Mouse (Mus musculus) embryonic facial prominence, embryonic 13.5 days (tissue): ENCODE data around the gene Syngr1. TPM values are rescaled to one million over a fixed set of nuclear protein-coding genes. Genes with fewer than 3 reads are reported as not detected.

Source experiments
- ATAC-seq: fragments of 200-750 bp; cut with Nextera tagmentation; 2 replicates; pipeline ENCODE4 v1.8.0; 2017; ENCODE audit warnings: low read depth; ENCODE audit not compliant: insufficient number of reproducible peaks, insufficient read depth, low FRiP score, low TSS enrichment
- H3K27ac ChIP-seq: fragments of 300-500 bp; sonication (generic); 2 replicates; pipeline ENCODE4 v1.5.1; 2015; ENCODE audit warnings: moderate library complexity, mild to moderate bottlenecking, inconsistent platforms
- H3K27me3 ChIP-seq: fragments of 300-500 bp; sonication (generic); 2 replicates; pipeline ENCODE4 v1.6.1; 2015; ENCODE audit warnings: mild to moderate bottlenecking, inconsistent platforms
- H3K36me3 ChIP-seq: fragments of 300-500 bp; sonication (generic); 2 replicates; pipeline ENCODE4 v1.6.1; 2015; ENCODE audit warnings: mild to moderate bottlenecking, inconsistent platforms
- H3K4me1 ChIP-seq: fragments of 300-500 bp; sonication (generic); 2 replicates; pipeline ENCODE4 v1.6.1; 2015; ENCODE audit warnings: inconsistent platforms
- H3K4me2 ChIP-seq: fragments of 300-500 bp; sonication (generic); 2 replicates; pipeline ENCODE4 v1.6.1; 2015; ENCODE audit warnings: moderate library complexity, mild to moderate bottlenecking, inconsistent platforms
- H3K4me3 ChIP-seq: fragments of 300-500 bp; sonication (generic); 2 replicates; pipeline ENCODE4 v1.5.1; 2015; ENCODE audit warnings: mild to moderate bottlenecking, inconsistent platforms
- H3K9ac ChIP-seq: fragments of 300-500 bp; sonication (generic); 2 replicates; pipeline ENCODE4 v1.6.1; 2015; ENCODE audit warnings: mild to moderate bottlenecking, inconsistent platforms
- H3K9me3 ChIP-seq: fragments of 300-500 bp; sonication (generic); 2 replicates; pipeline ENCODE4 v1.6.1; 2016; ENCODE audit warnings: inconsistent platforms
- WGBS: fragments of 180-500 bp; shearing (Covaris S2); methylation state at CpG from one replicate; pipeline ENCODE4 v1.1.7; 2015; ENCODE audit warnings: mixed read lengths; 5-methylcytosine and 5-hydroxymethylcytosine counted together
- polyA plus RNA-seq: library from polyadenylated mRNA; unstranded; fragments of >200 nt; fragmentation: Nextera tagmentation; extraction: Ambion mirVana; gene quantifications from 2 replicates; pipeline ENCODE4 v1.2.1, GENCODE M21; 2015

The Syngr1 gene
- polyA plus RNA-seq, 1 experiment from 2014 or later, result 8.7 TPM

DNA sequence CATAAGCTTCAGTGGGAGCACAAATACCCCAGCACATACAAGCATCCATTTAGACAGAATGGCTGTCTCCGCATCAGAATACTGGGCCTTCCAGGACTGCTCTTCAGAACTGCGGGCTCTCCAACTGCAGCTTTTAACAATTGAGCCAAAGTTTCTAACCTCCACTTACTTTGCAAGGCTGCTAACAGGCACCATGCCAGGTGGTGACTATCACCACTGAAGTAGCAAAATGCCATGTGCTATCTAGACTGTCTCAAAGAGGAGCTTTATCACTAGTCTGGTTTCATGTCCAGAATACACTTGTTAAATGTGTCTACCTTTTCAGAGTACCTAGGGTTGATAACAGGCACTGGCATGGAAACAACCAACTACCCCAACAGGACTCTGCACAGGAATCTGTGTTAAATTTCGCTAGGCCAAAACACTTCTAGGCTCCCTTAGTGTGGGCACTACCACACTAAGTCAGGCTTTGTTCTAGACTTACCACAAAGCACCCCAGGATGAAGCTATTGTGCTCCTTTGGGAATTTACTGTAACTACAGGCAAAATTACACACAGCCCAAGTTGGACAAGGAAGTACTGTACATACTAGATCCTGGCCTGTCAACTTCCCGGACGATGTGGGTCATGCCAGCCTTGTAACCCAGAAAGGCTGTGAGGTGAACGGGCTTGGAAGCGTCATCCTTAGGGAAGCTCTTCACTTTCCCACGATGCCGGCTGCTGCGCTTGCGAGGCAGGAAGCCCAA is 9.2 kb upstream of the Syngr1 start:
- peaks cover 26% of the 10 kb centered on the region for H3K4me1 ChIP-seq
- peaks cover 51% of the 10 kb centered on the region for H3K36me3 ChIP-seq

DNA sequence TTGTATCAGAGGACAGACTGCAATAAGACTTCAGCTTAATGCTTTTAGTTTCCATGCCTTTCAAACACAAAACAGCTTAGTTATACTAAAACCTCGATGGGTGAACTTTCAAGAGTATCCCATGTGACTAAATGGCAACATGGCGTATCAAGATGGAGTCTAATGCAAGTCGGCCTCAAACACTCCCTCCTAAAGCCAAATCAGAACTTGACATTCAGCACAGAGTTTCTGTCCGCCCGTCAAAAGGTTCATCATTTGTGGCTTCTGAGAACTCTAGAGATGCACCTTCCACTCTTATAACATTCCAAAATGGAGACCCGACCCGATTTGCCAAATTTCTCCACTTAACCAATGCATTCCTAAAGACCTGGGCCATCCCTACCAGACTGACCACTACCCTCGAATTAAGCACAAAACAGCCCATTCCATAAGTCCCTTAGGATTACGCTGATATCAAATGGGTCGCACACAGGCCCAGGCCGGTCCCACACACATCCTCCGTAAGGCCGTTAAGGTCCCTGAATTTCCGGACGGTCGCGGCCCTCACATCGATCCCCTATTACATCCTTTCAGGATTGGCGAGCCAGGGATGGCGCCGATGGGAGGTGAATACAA is 8.4 kb upstream of the Syngr1 start:
- H3K4me2 ChIP-seq, result peak overlapping the region; percentile 86
- ATAC-seq, result peak; percentile 53
- peaks cover 26% of the 10 kb centered on the region for H3K4me1 ChIP-seq
- no peaks in the 10 kb centered on the region for H3K27me3 ChIP-seq
- WGBS, result under 1% methylated on average over 21 of the region's 21 CpGs
- H3K36me3 ChIP-seq, result peaks cover 44% of the 10 kb centered on the region
- no peaks in the 10 kb centered on the region for H3K9me3 ChIP-seq
- peak overlapping the region; percentile 89 for H3K4me3 ChIP-seq
- peak overlapping the region; percentile 99 for H3K9ac ChIP-seq
- H3K27ac ChIP-seq, result peak overlapping the region; percentile 92

More for the DNA sequence above, 9.2 kb upstream of the Syngr1 start:
- peak overlapping the region; percentile 99 for H3K9ac ChIP-seq
- peak overlapping the region; percentile 92 for H3K27ac ChIP-seq
- H3K4me2 ChIP-seq, result peak overlapping the region; percentile 86
- H3K9me3 ChIP-seq, result no peaks in the 10 kb centered on the region
- WGBS, result 7% methylated on average over 11 of the region's 11 CpGs
- ATAC-seq, result no peak
- H3K27me3 ChIP-seq, result no peaks in the 10 kb centered on the region
- H3K4me3 ChIP-seq, result peak overlapping the region; percentile 89

DNA sequence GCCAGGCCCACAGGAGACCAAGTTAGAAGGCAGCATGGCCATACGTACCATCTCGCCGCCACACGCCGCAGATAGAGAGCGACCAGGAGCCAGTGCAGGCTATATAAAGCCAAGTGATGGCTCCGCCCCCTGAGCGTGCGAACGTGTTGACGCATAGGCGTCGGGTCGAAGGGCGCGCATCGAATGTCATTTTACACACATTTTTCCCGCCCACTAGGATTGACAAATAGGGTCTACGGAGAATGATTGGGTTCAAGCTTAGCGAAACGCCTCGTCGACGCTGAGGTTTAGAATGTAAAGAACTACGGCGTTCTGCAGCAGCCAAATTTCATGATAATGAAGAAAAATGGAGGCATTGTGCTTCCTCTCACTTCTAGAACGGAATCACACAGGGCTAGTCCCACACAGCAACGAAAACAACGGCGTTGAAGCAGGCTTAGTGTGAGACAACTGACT is 7.8 kb upstream of the Syngr1 start:
- ATAC-seq, result peak; percentile 92
- WGBS, result under 1% methylated on average over 30 of the region's 30 CpGs
- peaks cover 26% of the 10 kb centered on the region for H3K4me1 ChIP-seq
- no peaks in the 10 kb centered on the region for H3K9me3 ChIP-seq
- H3K9ac ChIP-seq, result peak overlapping the region; percentile 99
- H3K4me2 ChIP-seq, result peak overlapping the region; percentile 86
- H3K27me3 ChIP-seq, result no peaks in the 10 kb centered on the region
- peak overlapping the region; percentile 95 for H3K27ac ChIP-seq
- peak overlapping the region; percentile 89 for H3K4me3 ChIP-seq
- H3K36me3 ChIP-seq, result peaks cover 39% of the 10 kb centered on the region

DNA sequence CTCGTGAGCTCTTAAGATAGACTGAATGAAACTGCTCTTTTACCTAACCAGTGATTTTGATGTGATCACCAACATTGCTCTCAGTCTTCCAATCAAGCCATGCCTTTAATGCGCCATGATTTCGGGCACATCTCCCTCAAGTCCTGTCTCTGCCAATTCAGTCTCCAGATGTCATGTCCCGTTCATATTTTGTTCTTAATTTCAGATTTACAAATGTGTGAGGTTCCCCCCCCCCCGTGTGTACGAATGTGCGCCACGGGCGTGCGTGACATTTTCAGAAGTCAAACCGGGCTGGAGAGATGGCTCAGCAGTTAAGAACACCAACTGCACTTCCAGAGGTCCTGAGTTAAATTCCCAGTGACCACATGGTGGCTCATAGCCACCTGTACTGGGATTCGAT is 7.4 kb upstream of the Syngr1 start:
- 2% methylated on average over 12 of the region's 12 CpGs for WGBS
- no peak for ATAC-seq
- H3K4me2 ChIP-seq, result peak overlapping the region; percentile 86

DNA sequence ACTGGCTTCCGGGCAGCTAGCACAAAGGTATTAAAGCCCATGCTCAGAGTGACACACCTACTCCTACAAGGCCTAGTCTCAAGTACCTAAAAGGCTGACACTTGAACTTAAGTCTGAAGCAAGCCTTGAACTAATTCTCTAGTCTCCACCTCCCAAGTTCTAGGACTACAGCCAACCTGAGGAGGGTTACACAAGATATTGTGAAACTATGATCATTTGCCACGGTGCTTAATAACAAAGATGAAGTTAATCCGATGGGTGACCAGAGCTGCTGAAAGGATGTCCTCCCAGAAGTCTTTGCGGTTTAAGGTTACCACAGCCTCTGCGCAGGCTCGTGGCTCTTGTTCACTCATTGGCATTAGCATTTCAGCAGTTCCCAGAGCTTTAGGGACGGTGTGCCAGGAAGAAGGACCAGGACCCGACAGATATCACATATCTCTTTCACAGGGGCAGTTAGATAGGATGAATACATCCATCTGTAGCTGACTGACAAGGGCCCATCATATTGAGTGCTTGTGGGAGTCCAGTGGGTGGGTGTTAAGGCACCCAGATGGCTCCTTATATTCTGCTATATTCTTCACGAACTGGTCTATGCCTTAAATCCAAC is 3.6 kb upstream of the Syngr1 start:
- no peak for ATAC-seq

More for the DNA sequence above, 7.4 kb upstream of the Syngr1 start:
- Histone ChIP-seq H3K27ac (peak overlapping the region; percentile 95), H3K4me3 (peak overlapping the region; percentile 89), H3K4me1 (peaks cover 26% of the 10 kb centered on the region), H3K9me3 (no peaks in the 10 kb centered on the region), H3K36me3 (peaks cover 34% of the 10 kb centered on the region), H3K27me3 (no peaks in the 10 kb centered on the region), H3K9ac (peak overlapping the region; percentile 99)

DNA sequence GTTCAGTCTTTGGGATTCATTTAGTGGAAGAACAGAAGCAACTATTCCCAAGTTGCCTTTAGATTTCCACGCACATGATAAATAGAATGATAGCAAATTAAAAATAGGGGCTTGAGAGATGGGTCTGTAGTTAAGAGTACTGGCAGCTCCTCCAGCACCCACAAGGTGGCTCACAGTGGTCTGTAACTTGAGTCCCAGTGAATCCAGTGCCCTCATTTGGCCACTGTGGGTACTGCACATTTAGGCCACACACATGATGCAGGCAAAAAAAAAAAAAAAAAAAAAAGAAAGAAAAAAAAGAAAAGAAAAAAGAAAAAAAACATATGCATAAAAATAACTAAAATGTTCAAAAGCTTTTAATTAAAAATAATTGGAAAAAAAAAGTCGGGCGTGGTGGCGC is 2.5 kb upstream of the Syngr1 start:
- Histone ChIP-seq H3K9ac (no peak overlapping the region), H3K27me3 (peaks cover 46% of the 10 kb centered on the region), H3K4me1 (peaks cover 16% of the 10 kb centered on the region), H3K36me3 (no peaks in the 10 kb centered on the region), H3K4me3 (no peak overlapping the region), H3K9me3 (no peaks in the 10 kb centered on the region), H3K4me2 (no peak overlapping the region), H3K27ac (no peak overlapping the region)
- ATAC-seq, result no peak
- WGBS, result 30% methylated on average over 4 of the region's 4 CpGs

More for the DNA sequence above, 3.6 kb upstream of the Syngr1 start:
- H3K27me3 ChIP-seq, result peaks cover 35% of the 10 kb centered on the region
- H3K4me2 ChIP-seq, result no peak overlapping the region
- no peaks in the 10 kb centered on the region for H3K9me3 ChIP-seq
- WGBS, result 80% methylated on average over 9 of the region's 9 CpGs
- H3K27ac ChIP-seq, result no peak overlapping the region
- H3K4me1 ChIP-seq, result peaks cover 16% of the 10 kb centered on the region
- no peak overlapping the region for H3K9ac ChIP-seq
- no peaks in the 10 kb centered on the region for H3K36me3 ChIP-seq
- H3K4me3 ChIP-seq, result no peak overlapping the region

DNA sequence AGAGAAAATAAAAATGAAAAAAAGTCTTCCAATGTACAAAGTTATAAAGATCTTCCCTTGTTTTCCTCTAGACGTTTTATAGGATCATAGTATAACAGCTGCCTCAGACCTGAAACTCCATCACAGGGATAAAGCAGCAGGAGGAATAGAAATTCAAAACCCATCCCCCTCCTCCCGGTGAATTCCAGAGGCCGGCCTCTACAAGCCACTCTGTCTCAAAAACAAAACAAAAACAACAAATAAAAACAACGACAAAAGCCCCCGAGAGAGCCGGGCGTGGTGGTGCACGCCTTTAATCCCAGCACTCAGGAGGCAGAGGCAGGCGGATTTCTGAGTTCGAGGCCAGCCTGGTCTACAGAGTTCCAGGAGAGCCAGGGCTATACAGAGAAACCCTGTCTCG is 979 bp upstream of the Syngr1 start:
- H3K27me3 ChIP-seq, result peaks cover 53% of the 10 kb centered on the region
- H3K9ac ChIP-seq, result no peak overlapping the region
- no peaks in the 10 kb centered on the region for H3K36me3 ChIP-seq
- H3K27ac ChIP-seq, result no peak overlapping the region
- H3K4me2 ChIP-seq, result no peak overlapping the region
- no peak overlapping the region for H3K4me3 ChIP-seq
- no peaks in the 10 kb centered on the region for H3K9me3 ChIP-seq
- 71% methylated on average over 11 of the region's 11 CpGs for WGBS
- peaks cover 16% of the 10 kb centered on the region for H3K4me1 ChIP-seq
- no peak for ATAC-seq

DNA sequence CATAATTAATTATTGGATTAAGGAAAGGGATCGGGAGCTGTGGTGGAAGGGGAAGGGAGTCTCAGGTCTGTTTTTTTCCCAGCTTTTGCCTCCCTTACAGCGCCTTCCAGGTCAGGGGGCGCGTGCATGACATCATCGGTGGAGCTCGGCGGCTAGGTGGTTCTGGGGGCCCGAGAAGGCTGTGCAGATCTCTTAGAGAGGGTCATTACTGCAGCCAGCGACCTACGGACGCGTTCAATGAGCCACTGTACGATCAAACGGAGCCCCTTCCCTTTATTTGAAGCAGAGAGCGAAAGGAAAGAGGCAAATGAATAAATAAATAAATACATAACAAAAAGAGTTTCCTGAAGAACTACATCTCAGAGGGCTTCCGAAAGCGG is 403 bp upstream of the Syngr1 start:
- 3% methylated on average over 17 of the region's 17 CpGs for WGBS
- peaks cover 57% of the 10 kb centered on the region for H3K27me3 ChIP-seq
- no peak overlapping the region for H3K27ac ChIP-seq

DNA sequence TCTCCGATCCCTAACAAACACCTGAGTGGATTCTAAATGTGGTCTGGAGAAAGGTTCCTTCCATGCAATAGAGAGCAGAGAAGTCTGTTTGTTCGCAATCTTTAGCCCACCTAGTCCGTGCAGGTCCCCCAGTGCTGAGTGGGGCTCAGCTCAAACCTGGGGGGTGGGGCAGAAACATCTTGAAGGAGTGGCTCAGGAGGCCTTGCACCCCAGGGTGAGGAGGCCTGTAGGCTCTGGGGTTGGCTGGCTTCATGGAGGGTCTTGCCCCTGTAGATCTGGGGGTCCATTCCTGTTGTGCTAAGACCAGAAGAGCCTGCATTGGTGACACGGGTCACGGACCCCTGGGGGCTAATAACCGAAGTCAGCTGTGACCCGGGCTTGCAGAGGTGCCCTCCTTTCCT is 907 bp downstream of the Syngr1 start:
- peak overlapping the region; percentile 63 for H3K4me3 ChIP-seq
- peaks cover 21% of the 10 kb centered on the region for H3K4me1 ChIP-seq
- peak overlapping the region; percentile 97 for H3K4me2 ChIP-seq
- no peak overlapping the region for H3K27ac ChIP-seq
- H3K27me3 ChIP-seq, result peaks cover 66% of the 10 kb centered on the region
- 0 out of 2 replicates have a peak overlapping the region, but pooled peaks have one; percentile 69 for H3K9ac ChIP-seq
- no peak for ATAC-seq
- no peaks in the 10 kb centered on the region for H3K9me3 ChIP-seq
- 18% methylated on average over 7 of the region's 7 CpGs for WGBS
- H3K36me3 ChIP-seq, result no peaks in the 10 kb centered on the region

More for the DNA sequence above, 403 bp upstream of the Syngr1 start:
- no peaks in the 10 kb centered on the region for H3K9me3 ChIP-seq
- no peaks in the 10 kb centered on the region for H3K36me3 ChIP-seq
- H3K9ac ChIP-seq, result peak overlapping the region; percentile 69
- H3K4me3 ChIP-seq, result peak overlapping the region; percentile 63
- peaks cover 16% of the 10 kb centered on the region for H3K4me1 ChIP-seq
- no peak for ATAC-seq
- peak overlapping the region; percentile 97 for H3K4me2 ChIP-seq

DNA sequence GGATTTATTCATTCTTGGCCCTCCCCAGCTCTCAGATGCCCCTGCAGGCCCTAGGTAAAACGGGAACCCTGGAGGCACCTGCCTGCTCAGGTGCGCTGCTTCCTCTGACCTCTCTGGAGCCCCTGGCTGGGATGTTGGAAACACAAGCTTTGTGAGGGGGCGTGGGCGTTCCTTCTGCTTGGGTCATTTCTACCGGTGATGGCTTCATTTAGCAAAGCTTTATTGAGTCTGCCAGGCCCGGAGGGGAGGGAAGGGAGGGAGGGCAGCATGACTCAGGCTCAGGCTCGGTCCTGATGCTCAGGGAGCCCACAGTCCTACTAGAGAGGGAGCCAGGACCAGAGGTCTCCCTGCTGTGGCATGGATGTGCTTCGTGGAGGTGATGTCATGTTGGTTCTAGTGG is 1.5 kb downstream of the Syngr1 start:
- WGBS, result 11% methylated on average over 8 of the region's 8 CpGs
- Histone ChIP-seq H3K4me1 (peaks cover 26% of the 10 kb centered on the region), H3K9me3 (no peaks in the 10 kb centered on the region), H3K4me3 (0 out of 2 replicates have a peak overlapping the region, but pooled peaks have one; percentile 5), H3K4me2 (peak overlapping the region; percentile 97; the same call in 1 of the 2 replicates), H3K27me3 (peaks cover 66% of the 10 kb centered on the region), H3K9ac (no peak overlapping the region), H3K27ac (no peak overlapping the region), H3K36me3 (no peaks in the 10 kb centered on the region)
- ATAC-seq, result no peak

DNA sequence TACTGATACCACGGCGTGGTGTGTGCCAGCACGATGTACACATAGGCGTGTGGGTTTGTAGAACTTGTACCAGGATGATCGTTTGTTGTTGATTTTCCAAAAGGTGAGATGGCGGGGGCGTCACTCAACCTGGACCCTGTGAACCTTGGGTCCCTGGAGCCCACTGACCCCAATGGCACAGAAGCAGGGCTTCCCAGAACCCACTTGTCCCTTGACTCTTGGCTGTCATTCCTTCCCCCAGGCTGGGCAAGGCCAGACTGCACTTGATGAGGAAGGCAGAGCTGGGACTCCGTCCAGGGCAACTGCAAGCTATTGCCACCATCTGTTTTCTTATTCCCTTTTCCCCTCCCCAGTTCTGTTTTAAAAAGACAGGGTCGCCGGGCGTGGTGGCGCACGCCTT is 3.1 kb downstream of the Syngr1 start:
- H3K4me1 ChIP-seq, result peaks cover 40% of the 10 kb centered on the region

More for the DNA sequence above, 3.1 kb downstream of the Syngr1 start:
- peaks cover 77% of the 10 kb centered on the region for H3K27me3 ChIP-seq
- H3K27ac ChIP-seq, result no peak overlapping the region
- WGBS, result 91% methylated on average over 13 of the region's 13 CpGs
- H3K36me3 ChIP-seq, result no peaks in the 10 kb centered on the region
- no peak overlapping the region for H3K4me3 ChIP-seq
- no peak for ATAC-seq
- no peak overlapping the region for H3K4me2 ChIP-seq
- no peaks in the 10 kb centered on the region for H3K9me3 ChIP-seq
- no peak overlapping the region for H3K9ac ChIP-seq
